Mouse (Mus musculus) forebrain, embryonic 11.5 days (tissue): Measurements from ENCODE around the gene Hlcs. TPM values are rescaled to one million over a fixed set of nuclear protein-coding genes. Genes with fewer than 3 reads are reported as not detected.
A peak's percentile ranks its signal among the peaks of the same experiment; 100 is the strongest.

Experiments
- ATAC-seq: fragments of 200-750 bp; cut with Nextera tagmentation; replicated peaks from 2 replicates; pipeline ENCODE4 v1.8.0; 2017; ENCODE audit warnings: moderate TSS enrichment; ENCODE audit not compliant: low FRiP score
- DNase-seq: peaks from one replicate; pipeline ENCODE4 v3.0.0-alpha.2; 2017; ENCODE audit warnings: low spot score
- H3K27ac ChIP-seq: fragments of 300-500 bp; sonication (generic); 2 replicates; pipeline ENCODE4 v1.5.1; 2014; ENCODE audit warnings: low read depth, low read length
- H3K27me3 ChIP-seq: fragments of 300-500 bp; sonication (generic); 2 replicates; pipeline ENCODE4 v1.6.1; 2014; ENCODE audit warnings: mild to moderate bottlenecking, low read length, mixed read lengths; ENCODE audit not compliant: control insufficient read depth, insufficient read depth
- H3K36me3 ChIP-seq: fragments of 300-500 bp; sonication (generic); 2 replicates; pipeline ENCODE4 v1.6.1; 2014; ENCODE audit warnings: mild to moderate bottlenecking, low read length, moderate library complexity, mixed read lengths; ENCODE audit not compliant: control insufficient read depth, insufficient read depth
- H3K4me1 ChIP-seq: fragments of 300-500 bp; sonication (generic); replicated peaks from 2 replicates; pipeline ENCODE4 v1.6.1; 2014; ENCODE audit warnings: low read length, mixed read lengths; ENCODE audit not compliant: control insufficient read depth, insufficient read depth
- H3K4me2 ChIP-seq: fragments of 300-500 bp; sonication (generic); 2 replicates; pipeline ENCODE4 v1.6.1; 2014; ENCODE audit warnings: low read depth, mild to moderate bottlenecking, low read length, moderate library complexity, mixed read lengths; ENCODE audit not compliant: severe bottlenecking
- H3K4me3 ChIP-seq: fragments of 300-500 bp; sonication (generic); 2 replicates; pipeline ENCODE4 v1.5.1; 2014; ENCODE audit warnings: low read depth, low read length
- H3K9ac ChIP-seq: fragments of 300-500 bp; sonication (generic); 2 replicates; pipeline ENCODE4 v1.6.1; 2014; ENCODE audit warnings: low read length
- H3K9me3 ChIP-seq: fragments of 300-500 bp; sonication (generic); 2 replicates; pipeline ENCODE4 v1.6.1; 2016; ENCODE audit warnings: low read length, mixed read lengths; ENCODE audit not compliant: control insufficient read depth
- WGBS: fragments of 180-500 bp; shearing (Covaris S2); extraction: QIAGEN DNeasy Blood & Tissue Kit; methylation state at CpG from one replicate; pipeline ENCODE4 v1.1.7; 2014; 5-methylcytosine and 5-hydroxymethylcytosine counted together
- polyA plus RNA-seq: library from polyadenylated mRNA; unstranded; fragments of >200 nt; fragmentation: Nextera tagmentation; extraction: Ambion mirVana; gene quantifications from 2 replicates; pipeline ENCODE4 v1.2.1, GENCODE M21; 2014

Gene Hlcs
- polyA plus RNA-seq, 1 experiment from 2014 or later: 13.8 TPM

DNA sequence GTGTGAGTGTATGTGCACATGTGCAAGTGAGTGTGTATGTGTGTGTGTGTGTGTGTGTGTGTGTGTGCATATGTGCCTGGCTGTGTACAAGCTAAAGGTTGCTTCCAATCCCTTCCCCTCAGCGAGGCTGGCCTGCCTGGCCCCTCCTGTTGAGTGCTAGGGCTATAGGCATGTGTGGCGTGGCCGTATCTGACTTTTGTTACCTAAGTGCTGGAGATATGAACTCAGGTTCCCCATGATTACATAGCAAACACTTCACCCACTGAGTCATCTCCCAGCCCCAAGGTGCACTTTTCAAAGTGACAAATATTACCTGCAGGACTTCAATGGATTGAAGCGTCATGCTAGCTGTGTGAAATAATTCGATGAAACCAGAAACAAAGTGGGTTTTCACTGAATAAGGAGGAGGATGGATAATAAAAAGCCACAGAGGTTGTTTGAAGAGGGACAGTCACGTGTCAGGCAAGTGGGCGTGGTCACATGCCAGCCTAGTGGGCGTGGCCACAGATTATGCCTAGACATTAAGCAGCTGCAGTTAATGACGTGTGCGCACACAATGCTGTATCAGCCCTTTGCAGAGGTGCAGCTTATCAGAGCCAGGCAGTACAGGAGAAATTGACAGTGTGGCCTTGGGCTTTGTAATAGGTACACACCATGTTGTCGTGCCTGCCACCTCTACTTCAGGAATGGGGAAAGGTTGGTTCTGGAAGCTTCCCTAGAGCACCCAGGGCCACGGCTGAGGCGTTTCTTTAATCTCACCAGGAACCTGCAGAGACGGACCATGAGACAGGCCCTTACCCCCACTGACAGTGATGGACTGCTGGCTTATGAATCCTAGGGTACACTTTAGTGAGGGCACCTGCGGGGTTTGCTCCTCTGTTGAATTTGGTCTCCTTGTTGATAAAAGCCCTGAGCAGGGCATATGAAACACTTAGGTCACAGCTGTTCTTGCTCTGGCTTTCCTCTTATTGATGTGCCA lies 163.0 kb downstream of the Hlcs start:
- 81% methylated on average over 15 of the region's 15 CpGs for WGBS

DNA sequence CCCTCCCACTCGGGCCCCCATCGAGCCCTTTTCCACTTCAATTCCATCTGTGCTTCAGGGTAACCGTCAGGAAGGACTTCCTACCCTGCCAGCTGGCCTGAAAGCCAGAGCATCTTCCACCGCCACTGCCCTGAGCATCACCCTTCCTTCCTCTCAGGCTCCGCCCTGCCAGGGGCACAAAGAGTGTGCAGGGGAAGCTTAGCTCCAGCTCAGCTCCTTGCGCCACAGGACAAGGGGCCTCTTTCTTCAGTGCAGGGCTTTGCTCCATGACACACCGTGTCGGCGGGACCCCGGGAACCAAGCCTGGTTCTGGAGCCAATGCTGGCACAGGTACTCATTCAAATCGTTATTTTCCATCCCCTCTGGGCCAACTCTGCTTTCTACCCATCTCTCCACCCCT lies 165.2 kb downstream of the Hlcs start:
- no peak overlapping the region for H3K4me3 ChIP-seq
- H3K36me3 ChIP-seq: no peaks in the 10 kb centered on the region
- 22% methylated on average over 11 of the region's 11 CpGs for WGBS
- 0 out of 2 replicates have a peak overlapping the region, but pooled peaks have one; percentile 27 for H3K9ac ChIP-seq
- H3K27ac ChIP-seq: no peak overlapping the region
- H3K27me3 ChIP-seq: no peaks in the 10 kb centered on the region; the same call in none of the 2 replicates
- H3K9me3 ChIP-seq: no peaks in the 10 kb centered on the region
- peaks cover 19% of the 10 kb centered on the region for H3K4me1 ChIP-seq
- H3K4me2 ChIP-seq: no peak overlapping the region
- DNase-seq (peak; percentile 65), ATAC-seq (peak; percentile 46; the same call in 1 of the 2 replicates)

More for the DNA sequence above, 163.0 kb downstream of the Hlcs start:
- H3K4me3 ChIP-seq: no peak overlapping the region
- DNase-seq (peak; percentile 51), ATAC-seq (no peak)
- H3K27ac ChIP-seq: no peak overlapping the region
- H3K27me3 ChIP-seq: no peaks in the 10 kb centered on the region; the same call in none of the 2 replicates
- H3K9ac ChIP-seq: no peak overlapping the region
- H3K36me3 ChIP-seq: no peaks in the 10 kb centered on the region
- H3K4me1 ChIP-seq: peaks cover 17% of the 10 kb centered on the region
- no peak overlapping the region for H3K4me2 ChIP-seq
- H3K9me3 ChIP-seq: no peaks in the 10 kb centered on the region

DNA sequence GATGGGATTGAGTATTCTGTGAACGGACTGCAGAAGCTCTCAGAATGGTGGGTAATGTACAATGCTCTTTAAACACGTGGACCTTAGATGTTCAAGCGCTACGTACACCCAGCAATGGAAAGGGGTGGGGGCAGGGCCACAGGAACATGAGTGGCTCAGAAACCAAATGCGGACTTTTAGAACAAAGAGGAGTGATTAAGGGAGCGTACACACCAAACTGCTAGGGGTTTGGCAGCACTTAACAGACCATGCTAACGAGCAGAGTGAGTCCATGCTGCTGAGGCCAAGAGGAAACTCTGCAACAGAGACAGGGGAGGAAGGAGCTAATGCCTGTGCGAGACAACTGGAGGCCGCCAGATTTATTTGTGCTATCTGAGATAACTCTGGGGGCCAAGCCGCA lies 170.0 kb downstream of the Hlcs start:
- peak overlapping the region; percentile 18; the same call in 1 of the 2 replicates for H3K4me2 ChIP-seq
- H3K9me3 ChIP-seq: no peaks in the 10 kb centered on the region
- H3K36me3 ChIP-seq: no peaks in the 10 kb centered on the region
- ATAC-seq: peak; percentile 57
- peak overlapping the region; percentile 37 for H3K9ac ChIP-seq
- H3K27me3 ChIP-seq: peaks cover 2% of the 10 kb centered on the region; the same call in 1 of the 2 replicates
- no peak overlapping the region for H3K27ac ChIP-seq
- 19% methylated on average over 10 of the region's 10 CpGs for WGBS
- H3K4me1 ChIP-seq: peaks cover 13% of the 10 kb centered on the region
- DNase-seq: peak; percentile 58
- no peak overlapping the region for H3K4me3 ChIP-seq

DNA sequence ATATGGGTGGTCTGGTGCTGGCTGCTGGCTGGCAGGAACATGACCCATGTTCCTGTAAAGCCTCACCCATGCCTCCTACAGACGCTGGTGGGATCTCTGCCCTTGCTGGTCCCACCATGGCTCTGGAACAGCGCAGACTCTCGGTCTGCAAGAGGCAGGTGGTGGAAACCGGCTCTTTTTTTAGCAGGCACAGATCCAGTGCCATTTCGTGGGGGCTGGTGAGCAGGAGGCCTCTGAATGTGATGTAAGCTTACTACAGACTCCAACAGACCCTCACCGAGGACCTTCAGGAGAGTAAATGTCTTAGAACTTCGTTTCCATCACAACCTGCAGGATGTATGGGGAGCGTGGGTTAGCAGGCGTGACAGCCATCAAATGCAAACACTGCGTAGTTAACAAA lies 172.6 kb downstream of the Hlcs start:
- Histone ChIP-seq H3K4me1 (peaks cover 9% of the 10 kb centered on the region; the same call in 1 of the 2 replicates), H3K9ac (no peak overlapping the region), H3K27me3 (peaks cover 2% of the 10 kb centered on the region; the same call in 1 of the 2 replicates), H3K9me3 (no peaks in the 10 kb centered on the region), H3K4me2 (no peak overlapping the region), H3K27ac (no peak overlapping the region), H3K36me3 (no peaks in the 10 kb centered on the region), H3K4me3 (no peak overlapping the region)
- ATAC-seq (no peak), DNase-seq (no peak)
- 82% methylated on average over 10 of the region's 10 CpGs for WGBS

DNA sequence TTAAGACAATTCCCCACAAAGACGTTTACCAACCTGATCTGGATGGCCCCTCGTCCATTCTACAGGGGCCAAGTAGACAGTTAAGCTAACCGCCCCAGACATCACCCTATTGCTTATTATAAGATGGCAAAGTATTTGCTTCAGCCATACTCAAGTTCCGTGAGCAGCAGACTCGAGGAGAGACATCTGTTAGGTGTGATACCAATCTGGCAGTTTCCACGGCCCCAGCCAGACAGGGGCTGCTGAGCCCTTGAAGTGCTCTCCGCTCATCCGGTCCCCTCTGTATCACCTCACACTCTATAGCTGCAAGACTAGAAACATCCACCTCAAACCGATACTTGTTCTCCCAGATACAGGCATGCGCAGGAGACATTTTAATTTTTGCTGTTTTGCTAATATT lies 179.2 kb downstream of the Hlcs start:
- H3K4me1 ChIP-seq: no peaks in the 10 kb centered on the region
- H3K4me2 ChIP-seq: no peak overlapping the region
- DNase-seq (no peak), ATAC-seq (no peak)
- no peaks in the 10 kb centered on the region for H3K9me3 ChIP-seq
- no peak overlapping the region for H3K27ac ChIP-seq
- no peak overlapping the region for H3K9ac ChIP-seq
- 92% methylated on average over 10 of the region's 10 CpGs for WGBS
- H3K4me3 ChIP-seq: no peak overlapping the region
- no peaks in the 10 kb centered on the region for H3K36me3 ChIP-seq
- H3K27me3 ChIP-seq: no peaks in the 10 kb centered on the region

DNA sequence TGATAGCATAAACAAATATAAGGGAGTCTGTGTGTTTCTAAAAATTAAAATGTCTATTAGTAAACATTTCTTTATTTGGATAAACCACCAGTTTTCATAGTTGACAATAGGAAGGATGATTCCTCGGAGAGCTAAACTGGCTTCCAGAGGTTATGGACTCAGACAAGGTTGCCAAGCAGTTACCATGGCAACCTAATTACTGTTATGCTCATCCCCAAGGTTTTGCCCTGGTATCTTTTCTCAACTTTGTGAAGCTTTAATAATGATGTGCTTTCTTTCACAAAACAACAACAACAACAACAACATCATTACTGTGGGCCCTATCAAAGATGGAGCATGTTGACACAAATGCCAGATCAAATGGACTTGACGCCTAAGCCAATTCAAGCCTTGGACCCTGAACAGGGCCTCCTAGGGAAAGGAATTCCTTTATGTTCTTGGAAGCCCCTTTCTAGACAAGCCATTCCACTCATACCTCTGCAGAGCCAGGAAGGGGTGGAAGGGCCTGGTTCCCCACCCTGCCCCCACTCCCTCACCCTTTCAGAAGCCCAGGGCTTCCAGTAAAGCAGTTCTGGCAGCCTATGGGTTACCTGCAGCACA lies 185.0 kb downstream of the Hlcs start:
- ATAC-seq (peak; percentile 37; the same call in 1 of the 2 replicates), DNase-seq (peak; percentile 58)
- 17% methylated on average over 2 of the region's 2 CpGs for WGBS
- Histone ChIP-seq H3K27me3 (peaks cover 32% of the 10 kb centered on the region), H3K4me2 (no peak overlapping the region), H3K4me3 (no peak overlapping the region), H3K9me3 (no peaks in the 10 kb centered on the region), H3K36me3 (no peaks in the 10 kb centered on the region), H3K4me1 (peaks cover 14% of the 10 kb centered on the region), H3K9ac (no peak overlapping the region), H3K27ac (no peak overlapping the region)

DNA sequence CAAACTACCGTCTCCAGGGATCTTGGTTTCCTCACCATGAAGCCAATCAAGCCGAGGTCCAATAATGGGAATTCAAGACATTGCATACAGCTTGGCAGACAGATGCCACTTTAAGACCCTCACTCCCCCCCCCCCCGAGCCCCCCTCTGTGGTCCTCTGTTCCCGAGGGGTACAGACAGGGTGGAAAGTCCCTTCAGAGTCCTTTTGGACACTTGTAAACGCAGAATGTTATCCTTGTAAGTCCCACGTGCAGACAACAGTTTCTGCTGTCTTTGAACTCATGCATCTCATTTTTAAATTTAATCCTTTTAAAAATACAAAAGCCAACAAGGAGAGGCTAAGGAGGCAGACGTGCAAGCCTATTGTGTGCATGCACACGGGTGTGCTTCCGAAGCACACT lies 187.2 kb downstream of the Hlcs start:
- ATAC-seq: no peak
- Histone ChIP-seq H3K36me3 (no peaks in the 10 kb centered on the region), H3K4me3 (no peak overlapping the region), H3K9me3 (no peaks in the 10 kb centered on the region), H3K4me2 (peak overlapping the region; percentile 97; the same call in 1 of the 2 replicates), H3K27ac (no peak overlapping the region), H3K9ac (no peak overlapping the region), H3K4me1 (peaks cover 14% of the 10 kb centered on the region), H3K27me3 (peaks cover 42% of the 10 kb centered on the region)
- WGBS: 17% methylated on average over 9 of the region's 9 CpGs
- no peak for DNase-seq

DNA sequence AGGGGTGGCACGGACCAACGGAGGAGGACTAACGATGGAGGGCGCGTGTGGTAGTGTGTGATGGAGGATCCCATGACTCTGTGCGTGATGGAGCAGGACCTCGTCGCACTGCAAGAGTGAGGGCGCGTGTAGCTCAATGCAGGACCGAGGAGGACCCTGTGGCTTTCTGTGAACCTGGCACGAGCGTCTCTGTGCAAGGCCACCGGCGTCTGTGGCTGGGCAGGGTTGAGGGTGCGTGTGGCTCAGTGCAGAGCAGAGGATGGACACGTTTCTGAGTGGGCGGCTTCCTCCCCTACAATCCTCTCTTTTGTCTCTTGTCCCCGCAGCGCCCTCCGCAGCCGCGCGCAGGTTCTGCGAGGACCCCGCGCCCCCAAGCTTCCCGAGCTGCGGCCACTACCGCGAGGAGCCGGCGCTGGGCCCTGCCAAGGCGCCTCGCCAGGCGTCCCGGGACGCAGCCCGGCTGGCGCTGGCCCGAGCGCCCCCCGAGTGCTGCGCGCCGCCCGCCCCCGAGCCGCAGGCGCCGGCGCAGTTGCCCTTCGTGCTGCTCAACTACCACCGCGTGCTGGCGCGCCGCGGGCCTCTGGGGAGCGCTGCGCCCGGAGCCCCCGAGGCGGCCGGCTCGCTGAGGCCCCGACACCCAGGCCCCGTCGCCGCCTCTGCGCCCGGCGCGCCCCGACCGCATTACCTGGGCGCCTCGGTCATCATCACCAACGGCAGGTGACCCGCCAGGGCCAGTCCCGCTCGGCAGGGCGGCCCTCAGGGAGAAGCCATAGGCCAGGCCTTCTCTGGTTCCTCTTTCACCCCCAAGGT lies 188.0 kb downstream of the Hlcs start:
- Histone ChIP-seq H3K27ac (no peak overlapping the region), H3K4me2 (peak overlapping the region; percentile 97), H3K4me1 (peaks cover 14% of the 10 kb centered on the region), H3K9me3 (no peaks in the 10 kb centered on the region), H3K4me3 (peak overlapping the region; percentile 38), H3K9ac (peak overlapping the region; percentile 63), H3K36me3 (no peaks in the 10 kb centered on the region), H3K27me3 (peaks cover 42% of the 10 kb centered on the region)
- DNase-seq: peak; percentile 71
- peak; percentile 54 for ATAC-seq
- under 1% methylated on average over 83 of the region's 83 CpGs for WGBS
